Mouse (Mus musculus) 3134 (cell line): Measurements from ENCODE around the gene Gigyf2.

Source experiments
- DNase-seq: peaks from one replicate; pipeline ENCODE4 v3.0.0-alpha.2; 2011; ENCODE audit warnings: low spot score; ENCODE audit not compliant: insufficient read length; ENCODE audit errors: extremely low read depth

Gene Gigyf2

GRCm38 (mm10) chr1:87315894-87316293 is 10.9 kb upstream of the Gigyf2 start:
- DNase-seq, result peak; percentile 56

- DNase-seq, result peak; percentile 24
These were observed 10.1 kb upstream of the Gigyf2 start for GRCm38 (mm10) chr1:87316672-87317071.

- no peak for DNase-seq
These were observed 5.7 kb upstream of the Gigyf2 start for GRCm38 (mm10) chr1:87321071-87321470.

GRCm38 (mm10) chr1:87322778-87323177 is 4.0 kb upstream of the Gigyf2 start:
- DNase-seq, result no peak

GRCm38 (mm10) chr1:87324649-87325048 is 2.1 kb upstream of the Gigyf2 start:
- no peak for DNase-seq

- DNase-seq, result peak; percentile 74
These were observed 515 bp downstream of the Gigyf2 start for GRCm38 (mm10) chr1:87327165-87327861.

- no peak for DNase-seq
These were observed 5.0 kb downstream of the Gigyf2 start for GRCm38 (mm10) chr1:87331774-87332173.

GRCm38 (mm10) chr1:87350576-87350975 is 23.8 kb downstream of the Gigyf2 start:
- DNase-seq, result no peak

- DNase-seq, result no peak
These were observed 33.5 kb downstream of the Gigyf2 start for GRCm38 (mm10) chr1:87360276-87360675.

GRCm38 (mm10) chr1:87378024-87378560 is 51.3 kb downstream of the Gigyf2 start:
- no peak for DNase-seq

GRCm38 (mm10) chr1:87379919-87380318 is 53.1 kb downstream of the Gigyf2 start:
- DNase-seq, result no peak

GRCm38 (mm10) chr1:87381152-87381551 is 54.4 kb downstream of the Gigyf2 start:
- no peak for DNase-seq

- no peak for DNase-seq
These were observed 59.8 kb downstream of the Gigyf2 start for GRCm38 (mm10) chr1:87386436-87387092.

GRCm38 (mm10) chr1:87393444-87394195 is 66.8 kb downstream of the Gigyf2 start:
- no peak for DNase-seq

GRCm38 (mm10) chr1:87394594-87394993 is 67.8 kb downstream of the Gigyf2 start, which contains the start of gene Kcnj13:
Kcnj13 (minus strand) TSS chr1:87394729.
- no peak for DNase-seq

GRCm38 (mm10) chr1:87396923-87397586 is 70.3 kb downstream of the Gigyf2 start:
- no peak for DNase-seq

GRCm38 (mm10) chr1:87404710-87405109 is 77.9 kb downstream of the Gigyf2 start:
- no peak for DNase-seq

GRCm38 (mm10) chr1:87406012-87406411 is 79.2 kb downstream of the Gigyf2 start:
- no peak for DNase-seq

GRCm38 (mm10) chr1:87409380-87409779 is 82.6 kb downstream of the Gigyf2 start:
- no peak for DNase-seq

- DNase-seq, result peak; percentile 27
These were observed 91.9 kb downstream of the Gigyf2 start for GRCm38 (mm10) chr1:87418733-87419132.

- DNase-seq, result no peak
These were observed 108.3 kb downstream of the Gigyf2 start for GRCm38 (mm10) chr1:87435125-87435524.
